Mouse (Mus musculus) layer of hippocampus, adult 8-10 months (tissue): ENCODE measurements at regions not wholly inside any gene's neighbourhood (a gene's known extent, or its start where the extent isn't known, plus 50 kb on each side); places are given as distances from the start of the nearest gene placed in this dataset.

Source experiments
- DNase-seq, 2 experiments: peaks; one replicate each; pipeline ENCODE4 v3.0.0; 2022; ENCODE audit warnings: low spot score in 2 of 2

DNA sequence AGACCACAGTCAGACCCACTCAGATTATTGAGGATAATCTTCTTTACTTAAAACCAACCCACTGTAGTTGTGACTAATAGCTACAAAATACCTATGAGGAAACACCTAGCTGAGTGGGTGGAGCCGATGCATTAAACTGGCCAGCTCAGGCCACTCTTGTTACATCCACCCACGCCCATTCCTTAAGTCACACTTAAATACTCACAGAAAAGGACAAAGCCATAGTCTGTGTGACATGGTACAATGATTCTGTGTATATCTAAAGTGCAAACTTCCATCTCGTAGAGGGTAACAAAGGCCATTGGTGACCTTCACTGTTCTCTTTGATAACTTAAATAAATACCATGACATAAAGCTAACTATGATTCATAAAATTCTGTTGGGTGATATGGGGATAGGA lies 103.7 kb upstream of the Arhgap5 start:
- DNase-seq, result no peak

- no peak for DNase-seq
Measured at GRCm38 (mm10) chr12:52402711-52403110, 101.1 kb upstream of the Arhgap5 start.

- DNase-seq, result no peak
Measured at GRCm38 (mm10) chr12:52406386-52406785, 97.4 kb upstream of the Arhgap5 start.

DNA sequence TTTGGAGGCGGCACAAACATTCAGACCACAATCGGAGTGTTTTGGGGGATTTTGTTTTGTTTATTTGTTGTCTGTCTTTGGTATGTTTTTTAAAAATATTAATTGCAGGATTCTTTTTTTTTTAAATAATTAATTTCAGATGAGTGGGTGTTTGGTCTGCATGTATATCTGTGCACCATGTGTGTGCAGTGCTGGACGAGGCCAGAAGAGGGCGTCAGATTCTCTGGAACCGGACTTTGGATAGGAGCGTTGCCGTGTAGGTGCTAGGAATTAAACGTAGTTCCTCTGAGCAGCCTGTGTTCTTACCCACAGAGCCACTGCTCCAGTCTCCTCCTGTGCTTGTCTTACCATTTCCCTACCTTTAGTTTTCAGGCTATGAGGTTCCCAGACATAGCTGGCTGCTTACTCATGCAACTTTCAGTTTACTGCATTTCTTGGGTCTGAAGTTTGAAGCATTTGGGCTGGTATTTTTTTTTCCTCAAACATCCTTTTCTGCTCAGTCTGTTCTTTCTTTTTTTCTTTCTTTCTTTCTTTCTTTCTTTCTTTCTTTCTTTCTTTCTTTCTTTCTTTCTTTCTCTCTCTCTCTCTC lies 95.4 kb upstream of the Arhgap5 start:
- DNase-seq, result no peak

GRCm38 (mm10) chr12:52409221-52409620 lies 94.6 kb upstream of the Arhgap5 start:
- DNase-seq, result no peak

DNA sequence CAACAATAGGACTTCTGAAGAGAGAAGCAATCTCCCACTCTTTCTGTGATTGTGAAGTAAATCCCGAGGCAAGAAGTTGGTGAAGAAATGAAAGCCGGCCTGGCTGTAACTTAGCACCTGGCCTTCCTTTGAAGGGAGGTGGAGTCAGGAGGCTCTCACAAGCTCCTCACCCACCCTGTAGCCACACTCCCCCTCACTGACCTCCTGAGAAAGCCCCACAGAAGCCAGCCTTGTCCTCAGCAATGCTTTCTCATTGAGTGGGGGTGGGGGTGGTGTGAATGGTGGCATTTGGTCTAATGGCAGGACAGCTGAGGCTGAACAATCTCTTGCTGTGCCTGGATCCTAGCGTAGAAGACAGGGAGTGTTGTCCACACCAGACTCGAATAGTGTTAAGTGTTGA lies 91.6 kb upstream of the Arhgap5 start:
- no peak for DNase-seq

GRCm38 (mm10) chr12:52413046-52413473 lies 90.7 kb upstream of the Arhgap5 start:
- DNase-seq, result peak in 1 of 2 experiments; percentile 57

DNA sequence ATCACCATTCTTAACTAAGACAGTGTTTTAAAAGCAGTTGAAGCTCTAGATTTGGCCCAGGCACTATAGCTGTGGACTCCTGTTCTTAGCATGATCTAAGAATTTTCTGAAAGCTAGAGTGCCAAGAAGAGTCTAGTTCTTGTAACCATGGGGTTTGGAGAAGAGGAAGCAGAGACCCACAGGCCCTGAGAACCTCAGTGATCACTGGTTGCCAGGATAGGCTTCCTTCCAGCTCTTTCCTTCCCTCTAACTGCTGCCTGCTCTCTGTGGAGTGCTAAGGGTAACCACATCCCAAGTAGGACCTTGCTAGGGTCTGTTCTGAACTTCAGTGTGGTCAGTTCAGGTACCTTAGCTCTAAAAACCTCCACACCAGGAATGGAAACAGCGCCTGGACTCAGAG lies 81.0 kb upstream of the Arhgap5 start:
- DNase-seq, result no peak

GRCm38 (mm10) chr12:52424336-52425034 lies 79.3 kb upstream of the Arhgap5 start:
- DNase-seq, result no peak

GRCm38 (mm10) chr12:52429935-52430334 lies 73.8 kb upstream of the Arhgap5 start:
- no peak for DNase-seq

DNA sequence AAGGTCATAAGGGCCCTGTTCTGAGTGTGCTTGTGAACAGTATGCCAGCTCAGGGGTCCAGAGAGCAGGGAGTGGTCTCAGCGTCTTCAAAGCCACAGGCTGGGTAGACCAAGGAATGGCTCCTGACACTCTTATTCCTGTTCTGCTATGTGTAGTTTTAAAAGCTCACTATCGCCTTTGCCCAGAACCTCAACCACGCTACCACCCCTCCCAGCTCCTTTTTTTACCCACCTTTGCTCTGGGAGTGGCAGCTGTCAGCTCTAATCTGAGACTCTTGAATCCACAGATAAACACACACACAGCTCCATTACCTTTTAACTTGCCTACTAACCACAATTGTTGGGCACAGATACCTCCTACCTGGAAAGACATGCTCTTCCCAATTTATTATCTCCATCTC lies 71.8 kb upstream of the Arhgap5 start:
- DNase-seq, result no peak

DNA sequence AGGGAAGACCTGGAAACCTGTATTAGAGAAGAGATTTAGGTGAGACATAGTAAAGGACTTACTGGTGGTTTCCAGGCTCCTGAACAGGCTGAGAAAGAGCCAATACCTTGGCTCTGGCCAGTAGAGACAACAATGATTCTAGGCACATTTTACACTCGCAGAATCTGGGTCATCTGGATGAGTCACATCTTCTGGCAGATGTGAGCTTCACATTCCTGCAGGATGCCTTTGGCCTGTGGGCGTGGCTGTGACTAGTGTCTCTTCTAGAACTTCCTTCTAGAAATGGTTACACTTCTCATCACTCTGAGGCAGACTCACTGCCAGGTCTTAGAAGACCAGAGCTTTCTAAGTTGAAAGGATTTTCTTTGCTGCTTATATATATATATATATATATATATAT lies 69.8 kb upstream of the Arhgap5 start:
- DNase-seq, result no peak

- DNase-seq, result no peak
Measured at GRCm38 (mm10) chr12:52435321-52435720, 68.5 kb upstream of the Arhgap5 start.

DNA sequence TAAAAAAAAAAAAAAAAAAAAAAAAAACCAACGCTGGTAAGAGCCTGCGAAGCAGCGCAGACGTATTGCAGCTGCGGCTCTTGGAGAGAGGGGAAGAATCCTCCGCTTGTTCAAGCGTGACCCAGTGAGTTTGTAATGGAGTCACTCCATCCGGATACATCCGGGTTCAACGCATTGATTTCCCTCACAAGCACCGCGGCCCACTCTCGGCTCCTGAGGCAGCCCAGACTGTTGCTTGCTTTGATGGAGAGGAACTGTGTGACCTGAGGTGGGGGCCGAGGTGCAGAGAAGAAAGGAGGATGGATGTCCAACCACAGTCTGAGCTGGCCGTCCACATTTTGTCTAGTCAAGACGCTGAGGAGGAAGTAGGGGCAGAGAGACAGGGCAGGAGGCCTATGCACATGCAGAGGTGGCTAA lies 68.0 kb upstream of the Arhgap5 start:
- DNase-seq, result no peak

- DNase-seq, result no peak
Measured at GRCm38 (mm10) chr12:52436941-52437340, 66.8 kb upstream of the Arhgap5 start.

DNA sequence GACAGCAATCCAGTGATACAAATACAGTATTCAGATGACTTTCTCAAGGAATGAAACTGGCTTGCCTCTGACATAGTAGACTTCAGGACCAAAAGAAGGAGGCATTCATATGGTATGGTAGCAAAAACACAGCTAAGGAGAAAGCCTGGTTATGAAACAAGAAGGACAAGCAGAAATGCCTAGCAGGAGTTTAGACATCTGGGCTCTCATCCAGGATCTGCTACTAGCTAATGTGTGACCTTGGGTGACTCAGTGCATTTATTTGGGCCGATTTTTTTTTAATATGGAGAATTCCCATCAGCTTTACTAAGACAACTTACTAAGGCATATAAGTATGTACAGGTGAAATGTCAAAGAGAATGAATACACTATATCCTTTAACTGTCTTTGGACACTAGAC lies 64.5 kb upstream of the Arhgap5 start:
- no peak for DNase-seq

GRCm38 (mm10) chr12:52440868-52441365 lies 62.9 kb upstream of the Arhgap5 start:
- DNase-seq, result no peak

- DNase-seq, result no peak
Measured at GRCm38 (mm10) chr12:52442337-52442736, 61.4 kb upstream of the Arhgap5 start.

- no peak for DNase-seq
Measured at GRCm38 (mm10) chr12:52445731-52446130, 58.0 kb upstream of the Arhgap5 start.

DNA sequence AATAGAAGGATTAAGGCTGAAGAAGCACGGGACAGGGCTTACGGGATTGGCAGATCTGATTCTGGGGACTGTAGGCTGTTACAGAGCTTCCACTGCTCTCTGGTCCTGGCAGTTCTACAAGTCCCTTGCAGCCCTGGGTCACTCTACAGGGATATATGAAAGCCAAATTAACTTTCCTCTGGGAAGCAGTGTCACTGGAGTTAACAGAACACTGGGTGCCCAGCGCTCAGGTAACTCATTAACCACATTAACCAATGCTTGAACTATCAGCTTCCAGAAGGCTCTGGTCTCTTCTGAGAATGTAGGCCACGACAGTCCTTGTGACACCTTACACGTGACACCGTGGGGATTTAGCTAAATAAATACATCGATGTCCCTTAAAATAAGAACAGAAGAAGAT lies 57.3 kb upstream of the Arhgap5 start:
- DNase-seq, result no peak

DNA sequence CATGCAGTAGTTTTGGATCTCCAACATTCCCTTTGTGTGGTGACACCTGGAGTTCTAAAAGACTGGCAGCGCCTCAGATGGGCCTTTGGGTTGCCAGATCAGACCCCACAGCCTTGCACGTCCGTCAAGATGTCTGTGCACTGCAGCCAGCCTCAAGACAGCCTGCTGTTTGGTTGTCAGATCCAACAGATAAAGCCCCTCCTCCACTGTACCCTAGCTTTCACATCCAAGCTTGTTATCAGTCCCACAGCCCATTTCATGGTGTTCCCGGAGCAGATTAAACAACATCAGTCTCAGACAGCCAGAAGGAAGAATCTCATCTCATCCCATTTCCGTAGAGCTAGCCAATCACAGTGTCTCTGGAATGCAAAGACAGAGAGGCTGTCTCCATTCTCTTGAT lies 56.3 kb upstream of the Arhgap5 start:
- DNase-seq, result no peak

GRCm38 (mm10) chr12:52448218-52448617 lies 55.6 kb upstream of the Arhgap5 start:
- no peak for DNase-seq

DNA sequence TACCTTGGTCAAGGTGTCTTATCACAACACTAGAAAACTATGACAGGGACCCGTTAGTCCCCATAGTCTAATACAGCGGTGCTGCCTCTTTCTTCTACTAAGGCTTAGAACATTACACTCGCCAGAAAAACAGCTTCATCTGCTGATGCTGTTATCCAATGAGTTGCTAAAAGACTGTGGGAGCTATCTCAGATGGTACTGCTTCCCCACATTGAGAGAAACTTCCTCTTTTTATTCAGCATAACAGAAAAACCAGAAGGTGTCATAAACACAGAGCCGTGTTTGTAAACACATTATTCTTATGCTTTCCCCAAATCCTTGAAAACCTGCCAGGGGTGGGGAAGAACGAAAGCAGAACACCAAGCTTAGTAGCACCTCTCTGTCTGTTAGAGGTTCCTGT lies 49.9 kb upstream of the Arhgap5 start:
- no peak for DNase-seq
